Mouse (Mus musculus) intestine, postnatal 0 days (tissue): ENCODE data around the gene Col4a4. TPM values are rescaled to one million over a fixed set of nuclear protein-coding genes. Genes with fewer than 3 reads are reported as not detected.
A peak's percentile ranks its signal among the peaks of the same experiment; 100 is the strongest.

Source experiments
- ATAC-seq: fragments of 200-750 bp; cut with Nextera tagmentation; 2 replicates; pipeline ENCODE4 v1.8.0; 2017; ENCODE audit warnings: mild to moderate bottlenecking, moderate TSS enrichment, moderate library complexity
- H3K27ac ChIP-seq: fragments of 300-500 bp; sonication (generic); 2 replicates; pipeline ENCODE4 v1.5.1; 2014; ENCODE audit warnings: mild to moderate bottlenecking, low read depth, low read length, moderate library complexity
- H3K27me3 ChIP-seq: fragments of 300-500 bp; sonication (generic); replicated peaks from 2 replicates; pipeline ENCODE4 v1.6.1; 2014; ENCODE audit warnings: low read length, mixed read lengths; ENCODE audit not compliant: control insufficient read depth, insufficient read depth
- H3K36me3 ChIP-seq: fragments of 300-500 bp; sonication (generic); 2 replicates; pipeline ENCODE4 v1.6.1; 2014; ENCODE audit warnings: mild to moderate bottlenecking, moderate library complexity; ENCODE audit not compliant: control insufficient read depth, insufficient read depth
- H3K4me1 ChIP-seq: fragments of 300-500 bp; sonication (generic); replicated peaks from 2 replicates; pipeline ENCODE4 v1.6.1; 2014; ENCODE audit warnings: antibody characterized with exemption, low read length, mixed read lengths; ENCODE audit not compliant: control insufficient read depth, insufficient read depth
- H3K4me2 ChIP-seq: fragments of 300-500 bp; sonication (generic); replicated peaks from 2 replicates; pipeline ENCODE4 v1.6.1; 2014; ENCODE audit warnings: low read depth, mild to moderate bottlenecking, moderate library complexity
- H3K4me3 ChIP-seq: fragments of 300-500 bp; sonication (generic); 2 replicates; pipeline ENCODE4 v1.5.1; 2014; ENCODE audit warnings: low read depth, low read length
- H3K9ac ChIP-seq: fragments of 300-500 bp; sonication (generic); 2 replicates; pipeline ENCODE4 v1.6.1; 2014; ENCODE audit warnings: mild to moderate bottlenecking, low read depth, low read length
- H3K9me3 ChIP-seq: fragments of 300-500 bp; sonication (generic); 2 replicates; pipeline ENCODE4 v1.6.1; 2016; ENCODE audit warnings: mixed run types; ENCODE audit not compliant: control insufficient read depth
- CTCF ChIP-seq: sonication (generic); IDR thresholded peaks from 2 replicates; pipeline ENCODE4 v1.5.1; 2016; ENCODE audit warnings: low read depth, mild to moderate bottlenecking, control low read depth, antibody characterized with exemption, moderate library complexity
- WGBS: fragments of 180-500 bp; shearing (Covaris S2); extraction: QIAGEN DNeasy Blood & Tissue Kit; methylation state at CpG from one replicate; pipeline ENCODE4 v1.1.7; 2014; 5-methylcytosine and 5-hydroxymethylcytosine counted together
- polyA plus RNA-seq: library from polyadenylated mRNA; unstranded; fragments of >200 nt; fragmentation: Nextera tagmentation; extraction: Ambion mirVana; gene quantifications from 2 replicates; pipeline ENCODE4 v1.2.1, GENCODE M21; 2015

Gene Col4a4
- polyA plus RNA-seq, 1 experiment from 2014 or later = 0.10 TPM

GRCm38 (mm10) chr1:82443517-82443916, 143.1 kb downstream of the Col4a4 start:
- Histone ChIP-seq H3K27me3 (no peaks in the 10 kb centered on the region), H3K27ac (no peak overlapping the region), H3K9me3 (no peaks in the 10 kb centered on the region), H3K4me2 (no peak overlapping the region), H3K36me3 (no peaks in the 10 kb centered on the region), H3K4me3 (no peak overlapping the region), H3K4me1 (no peaks in the 10 kb centered on the region), H3K9ac (no peak overlapping the region)
- 73% methylated on average over 4 of the region's 4 CpGs for WGBS
- ATAC-seq = no peak
- TF ChIP-seq CTCF = no peak

DNA sequence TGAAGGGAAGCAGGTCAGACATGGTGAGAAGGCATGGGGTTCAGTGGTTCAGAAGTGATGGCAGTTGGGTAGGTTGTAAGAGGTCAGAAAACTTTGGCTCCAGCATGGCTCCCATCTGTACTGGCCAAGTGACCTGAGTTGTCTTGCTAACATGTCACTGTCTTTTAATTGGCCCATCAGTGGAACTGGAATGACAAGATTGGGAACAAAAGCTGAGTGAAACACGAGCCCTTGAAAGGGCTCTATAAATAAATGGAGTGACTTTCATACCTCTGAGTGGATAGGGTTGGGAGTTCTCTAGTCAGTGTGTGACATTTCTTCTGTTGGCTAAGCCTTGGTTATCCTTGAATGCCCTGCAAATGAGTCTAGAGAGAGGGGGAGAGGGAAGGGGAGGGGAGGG, 146.5 kb downstream of the Col4a4 start:
- TF ChIP-seq CTCF = no peak

GRCm38 (mm10) chr1:82437273-82437672, 149.4 kb downstream of the Col4a4 start:
- H3K27me3 ChIP-seq = no peaks in the 10 kb centered on the region
- no peak overlapping the region for H3K9ac ChIP-seq
- 85% methylated on average over 3 of the region's 3 CpGs for WGBS
- TF ChIP-seq CTCF = no peak
- no peak overlapping the region for H3K4me2 ChIP-seq
- H3K4me3 ChIP-seq = no peak overlapping the region
- no peak for ATAC-seq
- H3K27ac ChIP-seq = no peak overlapping the region
- H3K9me3 ChIP-seq = no peaks in the 10 kb centered on the region
- no peaks in the 10 kb centered on the region for H3K4me1 ChIP-seq
- no peaks in the 10 kb centered on the region for H3K36me3 ChIP-seq

More for the DNA sequence above, 146.5 kb downstream of the Col4a4 start:
- no peak overlapping the region for H3K4me2 ChIP-seq
- ATAC-seq = no peak
- H3K27ac ChIP-seq = no peak overlapping the region
- WGBS = 68% methylated on average over 1 of the region's 1 CpGs
- no peaks in the 10 kb centered on the region for H3K9me3 ChIP-seq
- no peak overlapping the region for H3K9ac ChIP-seq
- H3K4me1 ChIP-seq = no peaks in the 10 kb centered on the region
- H3K4me3 ChIP-seq = no peak overlapping the region
- no peaks in the 10 kb centered on the region for H3K27me3 ChIP-seq
- H3K36me3 ChIP-seq = no peaks in the 10 kb centered on the region

GRCm38 (mm10) chr1:82433649-82434005, 153.0 kb downstream of the Col4a4 start:
- Histone ChIP-seq H3K4me1 (0 out of 2 replicates have a peak, but pooled peaks cover 5% of the 10 kb centered on the region), H3K4me2 (no peak overlapping the region), H3K27me3 (no peaks in the 10 kb centered on the region), H3K36me3 (no peaks in the 10 kb centered on the region), H3K9ac (no peak overlapping the region), H3K9me3 (no peaks in the 10 kb centered on the region), H3K4me3 (no peak overlapping the region), H3K27ac (no peak overlapping the region)
- ATAC-seq = no peak
- 68% methylated on average over 5 of the region's 5 CpGs for WGBS
- TF ChIP-seq CTCF = no peak

DNA sequence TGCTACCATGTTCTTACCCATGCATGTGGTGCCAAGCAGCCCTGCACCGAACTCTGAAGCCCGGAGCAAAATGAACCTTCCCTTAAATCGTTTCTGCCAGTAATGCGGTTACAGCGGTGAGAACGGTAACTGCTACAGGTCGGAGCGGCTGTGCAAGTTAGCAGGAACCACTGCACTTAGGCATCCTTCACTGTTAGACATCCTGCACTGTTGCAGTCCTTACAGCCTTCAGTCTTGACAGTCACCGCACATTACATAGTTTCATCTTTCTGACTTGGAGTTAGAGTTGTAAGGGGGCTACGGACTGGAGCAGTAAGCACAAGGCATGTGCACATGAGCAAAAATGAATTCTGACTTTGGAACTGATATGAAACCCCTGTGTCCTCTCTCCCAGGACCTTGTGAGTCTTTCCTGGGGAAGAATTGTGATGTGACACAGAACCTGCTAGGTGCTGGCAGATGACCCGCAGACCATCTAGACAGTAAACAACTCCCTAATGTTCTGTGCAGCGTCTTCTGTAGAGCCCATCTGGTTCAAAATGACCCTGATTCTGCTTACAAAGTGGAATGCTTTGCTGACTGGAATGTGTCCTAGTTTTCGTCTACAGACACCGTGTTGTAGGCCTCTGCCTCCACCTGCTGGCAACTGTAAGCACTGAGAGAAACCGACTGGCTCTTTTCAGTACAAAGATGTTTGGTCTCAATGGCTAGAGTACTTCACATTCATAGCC, 153.6 kb downstream of the Col4a4 start:
- ATAC-seq = peak; percentile 45; the same call in 1 of the 2 replicates
- Histone ChIP-seq H3K4me2 (no peak overlapping the region), H3K27ac (no peak overlapping the region), H3K27me3 (no peaks in the 10 kb centered on the region), H3K9ac (no peak overlapping the region), H3K4me3 (no peak overlapping the region), H3K9me3 (no peaks in the 10 kb centered on the region), H3K36me3 (no peaks in the 10 kb centered on the region), H3K4me1 (0 out of 2 replicates have a peak, but pooled peaks cover 6% of the 10 kb centered on the region)
- 60% methylated on average over 15 of the region's 15 CpGs for WGBS
- TF ChIP-seq CTCF = peak; percentile 96

- peak; percentile 83 for ATAC-seq
- no peak for TF ChIP-seq CTCF
- Histone ChIP-seq H3K4me1 (0 out of 2 replicates have a peak, but pooled peaks cover 6% of the 10 kb centered on the region), H3K27ac (no peak overlapping the region), H3K9ac (no peak overlapping the region), H3K4me3 (no peak overlapping the region), H3K36me3 (no peaks in the 10 kb centered on the region), H3K9me3 (no peaks in the 10 kb centered on the region), H3K4me2 (no peak overlapping the region), H3K27me3 (no peaks in the 10 kb centered on the region)
- WGBS = 18% methylated on average over 1 of the region's 1 CpGs
Observed at GRCm38 (mm10) chr1:82429061-82429460, 157.6 kb downstream of the Col4a4 start.

DNA sequence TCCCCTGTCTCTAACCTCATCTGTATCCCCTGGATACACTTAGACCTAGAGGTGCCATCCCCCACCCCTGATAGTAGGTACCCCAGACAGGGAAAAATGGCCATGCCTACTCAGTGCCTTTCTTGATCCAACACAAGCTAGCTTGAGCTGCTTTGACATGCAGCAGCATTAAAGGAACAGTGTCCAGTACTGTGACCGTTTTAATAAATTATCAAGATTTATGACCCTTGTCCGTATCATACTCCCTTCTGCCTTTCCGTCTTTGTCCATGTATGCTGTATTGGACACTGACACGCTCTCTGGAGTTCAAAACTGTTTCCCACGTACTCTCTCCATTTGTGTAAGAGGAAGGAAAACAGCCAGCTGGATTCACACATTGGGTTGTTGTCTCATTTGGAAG, 158.9 kb downstream of the Col4a4 start:
- Histone ChIP-seq H3K9me3 (no peaks in the 10 kb centered on the region), H3K4me3 (no peak overlapping the region), H3K36me3 (no peaks in the 10 kb centered on the region), H3K9ac (no peak overlapping the region), H3K4me2 (no peak overlapping the region), H3K4me1 (0 out of 2 replicates have a peak, but pooled peaks cover 6% of the 10 kb centered on the region), H3K27ac (no peak overlapping the region), H3K27me3 (no peaks in the 10 kb centered on the region)
- ATAC-seq = no peak
- TF ChIP-seq CTCF = no peak
- WGBS = 85% methylated on average over 5 of the region's 5 CpGs
